Mouse (Mus musculus) testis, adult 2 months (tissue): ENCODE results near the gene Cbln3. TPM values are rescaled to one million over a fixed set of nuclear protein-coding genes. Genes with fewer than 3 reads are reported as not detected.

Source experiments
- H3K27ac ChIP-seq: fragments of 200-500 bp; 2 replicates; pipeline ENCODE4 v1.5.1; 2012; ENCODE audit warnings: low read depth, low read length; ENCODE audit not compliant: control insufficient read depth, insufficient read depth
- H3K27me3 ChIP-seq: fragments of 200-500 bp; 2 replicates; pipeline ENCODE4 v1.6.1; 2012; ENCODE audit warnings: mild to moderate bottlenecking, low read length, moderate library complexity; ENCODE audit not compliant: control insufficient read depth, insufficient read depth
- H3K36me3 ChIP-seq: fragments of 200-500 bp; 2 replicates; pipeline ENCODE4 v1.6.1; 2012; ENCODE audit warnings: mild to moderate bottlenecking, low read length; ENCODE audit not compliant: control insufficient read depth, insufficient read depth
- H3K4me1 ChIP-seq: fragments of 200-500 bp; 2 replicates; pipeline ENCODE4 v1.6.1; 2012; ENCODE audit warnings: low read length; ENCODE audit not compliant: control insufficient read depth, insufficient read depth
- H3K4me3 ChIP-seq: fragments of 200-500 bp; 2 replicates; pipeline ENCODE4 v1.5.1; 2012; ENCODE audit warnings: low read depth, mild to moderate bottlenecking, low read length, moderate library complexity, mixed read lengths; ENCODE audit not compliant: control insufficient read depth
- CTCF ChIP-seq: fragments of 200-500 bp; IDR thresholded peaks from 2 replicates; pipeline ENCODE4 v1.5.1; 2012; ENCODE audit warnings: low read depth, mild to moderate bottlenecking, inconsistent platforms, low read length, moderate library complexity; ENCODE audit not compliant: control insufficient read depth, insufficient read depth, insufficient replicate concordance
- POLR2A ChIP-seq: fragments of 200-500 bp; IDR thresholded peaks from 2 replicates; pipeline ENCODE4 v1.6.1; 2012; ENCODE audit warnings: low read depth, mild to moderate bottlenecking, inconsistent platforms, low read length, moderate library complexity; ENCODE audit not compliant: control insufficient read depth
- polyA plus RNA-seq: library from polyadenylated mRNA; depleted of rRNA; stranded (reverse); fragments of >200 nt; gene quantifications from 2 replicates; pipeline ENCODE4 v1.2.3, GENCODE M21; 2012

Cbln3 gene
- polyA plus RNA-seq, 1 experiment = 1.1 TPM

DNA sequence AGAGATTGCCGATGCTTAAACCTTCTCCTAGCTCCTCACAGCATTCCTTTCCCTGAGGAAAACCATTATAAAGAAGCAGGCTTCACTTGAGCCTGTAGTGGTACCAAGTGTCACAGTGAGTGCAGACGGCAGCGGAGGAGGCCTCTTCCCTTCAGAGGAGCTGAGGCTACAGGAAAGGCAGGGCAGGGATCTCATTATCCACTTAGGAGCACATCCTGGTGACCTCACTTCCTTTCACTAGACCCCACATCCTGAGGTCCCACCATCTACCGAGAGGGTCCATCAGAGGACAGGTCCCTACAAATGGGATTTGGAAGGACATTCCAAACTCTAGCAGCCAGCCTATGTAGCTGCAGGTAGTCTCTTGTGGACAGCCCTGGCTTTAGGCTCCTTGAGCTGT lies 26.6 kb downstream of the Cbln3 start:
- Histone ChIP-seq H3K27ac (no peak overlapping the region), H3K4me3 (no peak overlapping the region)

DNA sequence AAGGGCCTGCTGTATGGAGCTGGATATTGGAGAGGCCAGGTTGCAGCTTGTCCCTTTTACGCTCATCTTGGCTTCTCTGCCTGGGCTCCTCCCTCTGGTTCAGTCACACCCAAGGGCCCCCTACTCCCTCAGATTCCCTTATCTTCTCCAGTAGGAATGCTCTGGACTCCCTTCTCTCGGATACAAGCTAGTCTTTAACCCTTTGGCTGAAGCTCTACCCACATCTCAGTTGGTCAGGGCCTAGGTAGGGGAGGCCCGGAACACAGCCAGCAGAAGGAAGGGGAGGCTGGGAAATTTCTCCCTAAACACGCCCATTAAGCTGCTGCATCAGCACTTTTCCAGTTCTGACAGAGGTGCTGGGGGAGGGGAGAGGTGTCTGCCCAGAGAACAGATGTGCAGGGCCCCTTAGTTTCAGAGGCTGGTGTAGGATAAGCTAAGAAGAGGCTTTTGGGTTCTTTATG lies 29.1 kb downstream of the Cbln3 start:
- TF ChIP-seq CTCF (no peak), POLR2A (no peak)
- H3K27me3 ChIP-seq = no peaks in the 10 kb centered on the region
- no peaks in the 10 kb centered on the region for H3K36me3 ChIP-seq
- no peak overlapping the region for H3K27ac ChIP-seq
- H3K4me1 ChIP-seq = peaks cover 12% of the 10 kb centered on the region
- H3K4me3 ChIP-seq = peak overlapping the region; percentile 5

More for the DNA sequence above, 26.6 kb downstream of the Cbln3 start:
- Histone ChIP-seq H3K36me3 (no peaks in the 10 kb centered on the region), H3K27me3 (no peaks in the 10 kb centered on the region), H3K4me1 (peaks cover 16% of the 10 kb centered on the region)
- TF ChIP-seq POLR2A = no peak
- no peak for TF ChIP-seq CTCF

DNA sequence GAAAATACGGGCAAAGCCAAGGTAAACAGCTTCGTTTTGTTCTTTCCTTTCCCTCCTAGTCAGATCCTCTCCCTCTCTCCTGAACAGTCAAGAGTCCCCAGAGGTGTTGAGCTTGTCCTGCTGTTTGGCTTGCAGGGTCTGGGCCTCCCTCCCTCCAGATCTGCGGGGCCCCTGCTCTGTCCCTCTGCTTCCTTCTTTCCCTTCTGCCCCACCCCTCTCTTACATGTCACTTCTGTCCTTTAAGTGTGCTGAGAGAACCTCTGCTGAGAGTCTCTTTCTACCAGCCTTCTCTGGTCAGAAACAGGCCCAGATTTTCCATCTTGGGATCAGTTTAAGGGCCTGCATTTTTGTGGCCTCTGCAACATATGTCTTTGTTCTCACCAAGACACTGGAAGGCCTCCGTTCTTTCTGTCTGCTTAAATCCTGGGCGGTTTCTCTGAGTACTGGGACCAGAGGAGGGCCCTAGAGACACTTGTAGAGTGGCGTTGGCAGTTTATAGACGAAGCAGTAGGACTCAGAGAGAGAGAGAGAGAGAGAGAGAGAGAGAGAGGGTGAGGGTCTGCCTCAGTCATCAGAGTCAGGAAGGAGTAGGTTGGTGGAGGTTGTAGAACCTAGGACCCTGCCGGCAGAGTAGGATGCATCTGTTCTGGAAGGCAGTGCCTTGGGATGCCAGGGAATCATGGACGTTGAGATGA lies 29.6 kb downstream of the Cbln3 start:
- TF ChIP-seq POLR2A = no peak
- no peak for TF ChIP-seq CTCF
- peaks cover 12% of the 10 kb centered on the region for H3K4me1 ChIP-seq
- peak overlapping the region; percentile 55 for H3K4me3 ChIP-seq
- peak overlapping the region; percentile 10; the same call in 1 of the 2 replicates for H3K27ac ChIP-seq
- no peaks in the 10 kb centered on the region for H3K27me3 ChIP-seq
- no peaks in the 10 kb centered on the region for H3K36me3 ChIP-seq

DNA sequence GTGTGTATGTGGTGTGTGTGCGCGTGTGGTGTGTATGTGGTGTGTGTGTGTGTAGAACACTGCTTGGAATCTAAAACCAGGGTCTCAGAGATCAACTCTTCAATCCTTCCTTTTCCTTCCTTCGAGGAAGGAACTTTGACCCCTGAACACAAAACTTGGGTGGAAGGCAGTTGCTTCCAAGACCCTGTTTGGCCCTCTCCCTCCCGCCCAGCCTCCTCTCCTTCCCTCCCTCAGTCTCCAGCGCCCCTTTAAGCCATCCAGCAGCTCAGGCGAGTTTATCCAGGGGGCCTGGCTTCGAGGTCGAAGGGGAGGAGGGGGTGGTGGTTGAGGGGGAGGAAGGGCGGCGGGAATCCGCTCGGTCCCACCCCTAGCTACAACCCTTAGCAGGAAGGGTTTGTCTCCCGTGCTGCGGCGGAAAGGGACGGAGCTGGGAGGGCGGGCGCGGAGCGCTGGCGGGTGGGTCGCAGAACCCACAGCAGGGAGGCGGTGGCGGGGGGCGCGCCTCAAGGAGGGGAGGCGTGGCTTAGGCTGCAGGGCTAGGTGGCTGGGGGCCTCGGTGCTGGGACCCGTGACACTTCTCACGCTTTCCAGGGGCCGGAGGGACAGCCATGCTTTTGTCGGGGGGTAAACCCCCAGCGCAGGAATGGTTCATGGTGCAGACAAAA lies 30.4 kb downstream of the Cbln3 start, which contains the start of gene Nynrin:
TSS of gene Nynrin (plus strand) at position 390 of the 665 bp plus-strand sequence.
- Histone ChIP-seq H3K4me3 (peak within 1 kb of the TSS; percentile 55), H3K4me1 (peaks cover 12% of the 10 kb centered on the region), H3K36me3 (no peaks in the 10 kb centered on the region), H3K27me3 (no peaks in the 10 kb centered on the region), H3K27ac (peak within 1 kb of the TSS; percentile 10; the same call in 1 of the 2 replicates)
- TF ChIP-seq POLR2A (no peak), CTCF (no peak)

- no peaks in the 10 kb centered on the region for H3K27me3 ChIP-seq
- TF ChIP-seq CTCF = no peak
- no peak for TF ChIP-seq POLR2A
- peaks cover 12% of the 10 kb centered on the region for H3K4me1 ChIP-seq
- no peaks in the 10 kb centered on the region for H3K36me3 ChIP-seq
- H3K4me3 ChIP-seq = no peak overlapping the region
- H3K27ac ChIP-seq = no peak overlapping the region
These were observed 31.3 kb downstream of the Cbln3 start for GRCm38 (mm10) chr14:55852646-55853551.

GRCm38 (mm10) chr14:55850885-55851284 lies 33.3 kb downstream of the Cbln3 start:
- Histone ChIP-seq H3K36me3 (no peaks in the 10 kb centered on the region), H3K4me3 (no peak overlapping the region), H3K27ac (no peak overlapping the region), H3K27me3 (no peaks in the 10 kb centered on the region), H3K4me1 (peaks cover 12% of the 10 kb centered on the region)
- TF ChIP-seq POLR2A (no peak), CTCF (no peak)
